Mouse (Mus musculus): ENCODE measurements around the gene Retreg3.
A peak's percentile ranks its signal among the peaks of the same experiment; 100 is the strongest.
"Not testable (repeated sequence)": the region's sequence is repeated elsewhere in the genome, so short reads cannot be mapped to it uniquely, and the experiment has no call there.

The Retreg3 gene

DNA sequence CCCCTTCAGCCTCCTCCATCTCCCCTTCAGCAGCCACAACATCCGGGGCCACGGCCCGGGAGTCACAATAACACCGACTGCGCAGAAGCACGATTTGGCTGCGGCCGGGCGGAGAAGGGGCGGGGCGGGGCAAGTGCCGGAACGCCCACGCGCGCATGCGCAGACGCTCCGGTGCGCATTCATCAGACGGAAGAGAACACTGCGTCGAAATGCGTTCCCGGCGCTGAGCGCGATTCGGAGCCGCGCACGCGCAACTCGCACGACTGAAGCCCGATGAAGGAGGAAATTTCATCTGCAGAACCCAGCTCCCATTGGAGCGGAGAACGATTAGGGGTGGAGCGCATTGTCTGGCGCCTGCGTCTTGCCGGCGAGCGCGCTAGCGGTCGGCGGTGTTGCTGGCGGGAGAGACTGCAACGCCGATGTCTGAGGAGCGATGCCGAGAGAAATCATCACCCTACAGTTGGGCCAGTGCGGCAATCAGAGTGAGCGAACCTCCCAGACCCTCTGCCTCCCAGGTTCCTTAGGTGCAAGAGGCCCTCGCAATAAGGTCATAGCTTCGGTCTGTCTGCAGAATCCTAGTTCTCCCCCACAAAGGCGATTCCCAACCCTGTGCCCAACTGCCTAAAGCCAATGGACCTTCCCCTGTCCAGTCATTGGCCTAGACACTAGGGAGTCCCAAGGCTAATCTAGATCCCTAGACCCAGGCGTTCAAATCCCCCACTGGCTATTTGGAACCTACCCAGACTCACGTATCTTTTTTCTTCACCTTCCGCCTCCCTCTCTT, at the start of gene Retreg3, which contains the start of gene Tubg1:
Gene Retreg3, minus strand, starts transcription at position 133 of the 784 bp plus-strand sequence.
Gene Tubg1, plus strand, starts transcription at position 178 of the 784 bp plus-strand sequence.
- peak; percentile 98 to 99 for DNase-seq

DNA sequence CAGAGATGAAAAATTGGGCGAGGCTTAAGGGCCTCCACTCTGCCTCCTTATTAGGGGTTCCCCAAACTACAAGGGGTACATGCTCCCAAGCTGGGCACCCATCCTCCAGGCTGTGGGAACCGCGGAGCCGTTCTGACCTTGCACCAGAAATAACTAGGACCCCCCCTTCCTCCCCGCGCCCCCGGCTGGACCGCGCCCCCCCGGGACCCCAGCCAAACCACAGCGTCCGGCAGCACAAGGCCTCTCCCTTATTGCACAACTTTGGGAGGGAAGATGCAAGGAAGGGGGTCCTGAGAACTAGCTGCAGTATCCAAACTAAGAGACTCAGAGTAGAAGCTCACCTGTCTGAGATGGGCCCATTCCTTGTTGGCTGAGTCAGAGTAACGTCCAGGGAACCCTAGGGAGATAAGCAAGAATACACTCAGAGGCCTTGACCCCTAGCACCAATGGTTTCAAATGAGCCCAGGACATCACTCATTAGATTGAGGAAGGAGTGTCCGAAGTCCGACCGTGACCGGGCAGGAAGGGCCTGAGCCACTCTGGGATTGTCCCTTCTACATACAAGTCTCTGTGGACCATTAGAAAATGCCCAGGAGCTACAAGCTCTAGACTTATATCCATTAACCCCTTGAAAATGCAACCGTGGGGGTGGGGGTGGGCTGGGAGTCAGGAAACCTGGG, 48.7 kb upstream of the Retreg3 start:
- DNase-seq, result no peak

DNA sequence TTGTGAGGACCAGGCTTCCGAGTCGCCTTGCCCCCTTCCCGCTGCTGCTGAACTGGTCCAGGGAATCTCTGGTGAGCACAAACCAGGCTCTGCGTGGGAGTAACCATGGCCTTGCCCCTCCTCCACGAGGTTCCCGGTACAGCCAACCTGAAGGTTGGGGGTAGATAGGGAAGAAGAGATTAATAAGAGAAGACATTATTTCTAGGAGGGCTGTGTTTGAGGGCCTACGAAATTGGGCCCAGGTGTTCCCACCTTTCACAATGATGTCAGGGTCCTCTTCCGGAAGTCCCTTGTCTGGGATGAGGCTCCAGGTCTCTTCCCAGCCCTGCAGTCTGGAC, 48.2 kb upstream of the Retreg3 start:
- DNase-seq, result no peak

DNA sequence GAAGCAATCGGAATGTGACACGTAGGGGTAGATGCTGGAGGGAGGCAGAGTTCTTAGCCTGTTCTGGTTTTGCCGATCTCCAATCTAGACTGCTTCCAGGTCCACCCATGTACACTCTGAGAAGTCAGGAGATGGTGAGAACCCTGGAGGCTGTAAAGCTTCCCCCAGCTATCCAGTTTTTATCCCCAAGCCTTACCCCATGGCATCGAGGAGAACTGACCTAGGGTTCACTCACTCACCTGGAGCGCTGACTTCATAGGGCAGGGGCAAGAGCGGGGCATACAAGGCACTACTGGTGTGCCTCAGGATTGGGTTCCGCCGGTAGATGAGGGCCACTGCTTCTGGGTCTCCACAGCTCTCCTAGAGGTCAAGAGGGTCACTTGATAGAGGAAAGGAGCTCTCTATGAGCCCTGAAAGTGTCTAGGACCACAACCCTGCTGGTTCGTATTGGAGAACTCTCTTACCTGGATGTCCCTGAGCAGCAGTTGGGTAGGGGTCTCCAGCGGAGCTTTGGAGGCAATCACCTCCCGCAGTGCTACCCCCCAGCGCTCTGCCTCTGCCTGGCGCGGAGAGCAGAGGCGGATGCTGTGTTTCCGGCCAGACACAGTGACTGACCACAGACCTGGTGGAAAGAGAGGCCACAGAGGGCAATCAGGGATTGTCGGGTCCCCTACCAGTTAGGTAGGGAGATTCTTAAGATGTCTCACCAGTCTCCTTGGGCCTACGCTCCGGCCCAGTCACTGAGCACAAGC, 47.7 kb upstream of the Retreg3 start:
- no peak for DNase-seq

DNA sequence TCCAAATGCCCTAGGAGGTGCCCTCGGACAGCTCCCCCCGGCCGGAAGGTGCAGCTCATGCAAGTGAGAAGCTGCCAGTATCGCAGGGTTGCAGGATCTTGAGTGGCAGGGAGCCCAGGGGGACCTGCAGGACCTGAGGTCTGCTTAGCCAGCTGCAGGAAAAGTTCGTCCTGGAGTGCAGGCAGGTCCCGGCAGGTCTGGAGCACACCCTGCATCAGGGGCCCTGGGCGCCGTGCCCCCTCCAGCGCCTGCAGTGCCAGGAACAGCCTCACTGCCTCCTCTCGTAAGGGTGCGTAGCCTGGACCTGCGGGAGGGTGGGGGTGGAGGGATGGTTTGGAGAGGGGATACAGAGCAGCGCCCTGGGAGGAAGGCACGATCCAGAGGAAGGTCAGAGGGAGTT, 46.7 kb upstream of the Retreg3 start:
- no peak for DNase-seq

DNA sequence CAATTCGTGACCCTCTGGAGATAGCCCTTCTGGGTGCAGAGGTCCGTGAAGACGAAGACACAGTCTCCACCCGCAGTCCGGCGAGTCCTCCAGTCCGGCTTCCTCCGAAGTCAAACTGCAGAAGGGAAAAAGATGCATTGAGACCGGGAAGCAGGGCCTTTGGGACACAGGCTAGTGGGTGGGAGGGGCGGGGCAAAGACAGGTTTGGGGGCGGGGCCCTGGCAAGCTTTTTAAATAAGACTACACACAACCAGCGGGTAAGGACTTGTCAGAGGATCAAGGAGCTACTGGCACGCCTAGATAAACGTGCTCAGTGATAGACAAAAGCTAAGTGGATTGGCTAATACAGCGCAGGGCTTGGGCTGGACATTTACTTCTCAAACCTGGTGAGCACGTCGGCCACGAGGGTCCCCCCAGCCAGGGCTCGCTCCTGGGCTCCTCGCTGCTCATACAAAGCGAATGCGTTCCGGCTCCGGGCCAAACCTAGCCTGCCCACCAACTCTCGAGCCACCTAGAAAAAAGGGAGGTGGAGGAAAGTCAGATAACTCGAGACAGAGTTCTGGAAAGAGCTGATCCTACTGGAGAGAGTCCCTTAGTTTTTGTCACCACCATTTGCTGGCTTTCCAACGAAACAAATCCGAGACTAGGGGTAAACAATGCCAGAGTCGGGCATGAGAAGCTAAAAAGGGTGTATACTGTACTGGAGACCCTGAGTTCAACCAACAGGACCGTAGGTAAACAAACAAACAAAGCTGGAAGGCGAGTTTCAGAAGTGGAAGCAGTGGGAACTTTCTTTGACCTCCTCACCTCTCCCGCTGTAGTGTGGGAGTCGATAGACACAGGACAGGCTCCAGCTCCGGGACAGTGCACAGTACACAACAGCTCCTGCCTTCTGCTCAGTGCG, 45.2 kb upstream of the Retreg3 start:
- DNase-seq, result no peak

DNA sequence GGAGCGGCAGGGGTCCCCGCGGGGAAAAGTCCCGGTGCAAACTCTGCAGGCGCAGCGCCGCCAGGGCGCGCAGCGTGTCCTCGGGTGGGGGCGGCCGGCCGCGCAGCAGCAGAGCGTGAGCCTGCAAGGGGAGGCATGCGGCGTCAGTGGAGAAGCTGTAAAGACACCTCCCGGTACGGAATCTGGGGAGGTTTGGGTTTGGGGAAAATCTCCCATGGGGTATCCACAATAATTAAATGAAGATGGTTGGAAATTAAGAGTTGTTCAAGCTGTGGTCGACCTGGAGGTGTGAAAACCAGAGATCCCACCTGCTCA, 44.6 kb upstream of the Retreg3 start:
- DNase-seq, result no peak

DNA sequence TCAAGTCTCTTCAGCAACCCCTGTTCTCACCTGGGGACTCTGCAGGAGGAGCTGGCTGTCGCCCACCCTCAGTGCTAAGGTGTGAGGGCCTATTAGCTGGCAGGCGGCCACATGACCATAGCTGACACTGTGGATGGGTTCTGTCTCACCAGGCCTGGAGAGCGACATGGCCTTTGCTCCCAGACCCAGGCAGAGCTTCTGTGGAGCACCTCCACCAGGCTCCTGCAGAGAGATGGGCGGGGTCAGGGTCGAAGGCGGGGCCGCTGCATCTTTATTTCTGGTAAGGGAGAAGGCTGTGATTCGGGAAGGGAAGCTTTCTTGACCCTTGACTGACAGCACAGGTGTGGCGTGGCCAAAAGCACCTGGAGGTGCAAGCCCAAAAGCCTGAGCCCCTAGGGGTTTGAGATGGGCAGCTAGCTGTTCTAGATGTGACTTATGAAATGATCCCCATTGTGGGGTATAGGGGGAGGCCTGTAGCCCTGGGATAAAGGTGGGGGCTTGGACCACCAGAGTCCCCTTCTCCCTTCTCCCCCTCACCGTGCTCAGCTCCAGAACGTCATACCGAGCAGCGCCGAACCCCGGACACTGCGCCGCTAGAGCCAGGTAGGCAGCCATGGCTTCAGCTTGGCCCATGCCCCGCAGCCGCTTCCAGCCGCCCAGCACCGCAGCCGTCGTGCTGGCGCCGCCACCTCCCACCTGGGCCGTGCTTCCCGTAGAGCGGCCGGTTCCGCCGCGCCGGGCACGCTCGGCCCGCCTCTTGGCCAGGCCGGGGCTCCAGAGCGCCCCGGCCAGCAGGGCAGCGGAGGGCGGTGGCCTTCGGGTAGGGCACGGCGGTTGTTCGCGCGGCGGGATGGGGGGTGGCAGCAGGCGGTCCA, 44.0 kb upstream of the Retreg3 start:
- DNase-seq, result peak; percentile 54 to 64

DNA sequence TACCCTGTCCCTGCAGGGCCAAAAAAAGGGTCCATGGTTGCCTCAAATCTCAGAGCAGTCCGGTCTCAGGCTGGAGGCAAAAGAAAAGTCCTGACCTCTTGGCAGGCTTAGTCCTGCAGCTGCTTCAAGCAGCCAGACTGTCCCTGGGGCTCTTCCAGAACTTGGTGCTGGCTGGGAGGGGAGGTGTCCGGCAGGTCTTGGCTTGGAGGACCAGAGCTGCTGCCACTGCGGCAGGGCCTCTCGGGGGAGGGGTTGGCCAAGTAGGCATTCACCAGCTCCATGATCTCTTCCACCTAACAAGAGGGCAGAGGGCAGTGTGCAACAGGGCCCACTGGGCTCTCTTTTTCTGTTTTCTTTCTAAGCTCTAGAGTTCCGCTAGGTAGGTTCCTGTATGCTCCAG, 43.1 kb upstream of the Retreg3 start:
- peak; percentile 63 to 78 for DNase-seq

DNA sequence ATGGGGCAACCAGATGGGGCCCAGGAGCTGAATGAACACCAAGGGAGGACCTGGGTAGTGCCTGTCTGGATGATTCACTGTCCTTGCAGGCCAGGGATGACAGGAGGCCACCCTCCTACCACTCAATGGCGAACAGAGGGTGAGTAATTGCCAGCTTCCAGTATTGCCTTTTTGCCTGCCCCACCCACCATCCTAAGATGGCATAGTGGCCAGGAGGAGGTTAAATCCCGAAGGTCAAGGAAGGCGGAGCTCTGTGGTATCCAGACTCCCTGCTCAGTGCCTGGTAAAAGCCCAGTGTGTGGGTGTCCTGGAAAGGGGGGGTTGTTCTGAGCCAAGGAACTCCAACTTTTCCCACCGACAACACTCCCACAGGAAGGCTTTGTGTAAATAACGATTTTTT, 42.6 kb upstream of the Retreg3 start:
- DNase-seq, result no peak

DNA sequence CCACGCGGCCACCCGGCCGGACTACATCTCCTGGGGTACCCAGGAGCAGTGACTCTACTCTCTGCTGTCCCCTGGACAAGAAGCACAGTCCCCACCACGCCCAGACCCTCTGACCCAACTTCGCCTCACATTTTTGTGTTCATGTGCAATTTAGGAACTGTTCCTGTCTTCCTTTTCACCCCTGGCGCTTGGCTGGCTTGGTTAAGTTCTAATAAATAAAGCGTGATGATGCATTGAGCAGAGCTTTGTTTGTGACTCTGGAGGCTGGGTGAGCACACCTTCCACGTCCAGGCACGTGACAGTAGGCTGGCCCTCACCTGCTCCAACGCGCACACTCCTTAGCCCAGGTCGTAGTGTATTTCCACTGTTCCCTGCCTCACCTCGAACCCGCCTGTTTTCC, 41.9 kb upstream of the Retreg3 start:
- no peak for DNase-seq

DNA sequence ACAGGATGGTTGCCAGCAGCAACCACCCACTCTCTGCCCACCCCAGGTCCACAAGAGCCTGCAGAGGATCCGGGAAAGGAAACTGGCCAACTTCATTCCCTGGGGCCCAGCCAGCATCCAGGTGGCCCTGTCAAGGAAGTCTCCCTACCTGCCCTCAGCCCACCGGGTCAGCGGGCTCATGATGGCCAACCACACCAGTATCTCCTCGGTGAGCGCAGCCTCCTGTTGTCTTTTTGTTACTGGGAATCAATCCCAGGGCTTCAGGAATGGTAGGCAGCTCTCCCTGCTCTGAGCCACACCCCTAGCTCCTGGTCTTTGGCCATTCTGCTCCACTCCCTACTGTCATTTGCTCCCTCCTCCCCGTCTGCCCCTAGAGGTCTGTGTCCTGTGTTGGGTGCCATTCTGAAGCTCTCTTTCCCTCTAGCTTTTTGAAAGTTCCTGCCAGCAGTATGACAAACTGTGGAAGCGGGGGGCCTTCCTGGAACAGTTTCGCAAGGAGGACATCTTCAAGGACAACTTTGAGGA, 41.4 kb upstream of the Retreg3 start:
- DNase-seq, result not testable (repeated sequence)

DNA sequence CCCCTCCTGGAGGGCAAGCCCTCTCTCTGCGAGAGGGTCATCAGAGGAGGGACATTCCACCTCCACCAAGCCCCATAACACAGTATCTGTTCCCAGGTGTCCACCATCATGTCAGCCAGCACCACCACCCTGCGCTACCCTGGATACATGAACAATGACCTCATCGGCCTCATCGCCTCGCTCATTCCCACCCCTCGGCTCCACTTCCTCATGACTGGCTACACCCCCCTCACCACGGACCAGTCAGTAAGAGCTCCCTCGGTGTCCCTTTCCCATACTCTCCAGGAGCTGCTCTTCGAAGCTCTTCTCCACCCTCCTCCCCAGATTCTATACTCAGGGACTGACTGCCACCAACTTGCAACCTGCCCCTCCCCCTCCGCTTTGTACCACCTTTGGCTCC, 40.5 kb upstream of the Retreg3 start:
- DNase-seq, result not testable (repeated sequence)

DNA sequence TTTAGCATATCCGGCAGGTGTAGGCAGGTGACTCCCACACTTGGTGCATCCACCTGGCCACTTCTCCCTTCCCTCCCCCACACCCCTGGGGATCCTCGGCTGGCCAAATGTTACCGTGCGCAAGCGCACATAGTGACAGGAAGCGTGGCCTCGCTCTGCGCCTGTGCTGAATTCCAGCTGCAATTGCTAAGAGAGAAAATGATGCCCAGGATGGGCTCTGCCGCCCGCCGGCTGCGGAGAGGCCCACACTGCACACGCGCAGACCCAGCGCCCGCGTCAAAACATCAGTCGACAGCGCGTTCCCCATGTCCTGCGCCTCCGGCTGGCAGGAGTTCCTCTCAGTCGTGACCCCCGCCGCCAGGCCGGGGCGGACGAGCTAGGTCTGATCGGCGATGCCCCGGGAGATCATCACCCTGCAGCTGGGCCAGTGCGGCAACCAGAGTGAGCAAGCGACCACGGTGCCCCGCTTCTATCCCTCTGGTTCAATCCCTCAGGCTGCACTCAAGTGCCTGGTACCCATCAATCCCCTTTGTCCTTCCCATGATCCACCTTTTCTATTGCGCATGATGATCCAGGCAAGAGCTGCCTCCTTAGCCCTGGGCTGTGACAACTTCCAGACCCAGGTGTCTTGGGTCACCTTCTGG, 36.2 kb upstream of the Retreg3 start, which contains the start of gene Tubg2:
Gene Tubg2, plus strand, starts transcription at position 180 of the 644 bp plus-strand sequence.
- DNase-seq, result no peak

DNA sequence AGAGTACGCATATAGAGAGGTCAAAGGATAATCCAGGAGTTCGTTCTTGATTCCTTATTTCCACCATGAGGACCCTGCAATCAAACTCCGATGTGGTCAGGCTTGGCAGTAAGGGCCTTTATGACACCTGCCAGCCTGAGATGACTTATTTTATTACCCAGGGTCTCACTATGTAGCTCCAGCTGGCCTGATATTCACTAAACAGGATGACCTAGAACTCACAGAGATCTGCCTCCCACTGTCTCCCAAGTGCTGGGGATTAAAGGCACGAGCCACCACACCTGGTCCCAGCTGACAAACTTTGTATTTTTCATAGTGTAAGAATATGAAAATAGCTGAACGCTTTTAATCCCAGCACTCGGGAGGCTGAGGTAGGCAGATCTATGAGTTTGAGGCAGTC, 35.5 kb upstream of the Retreg3 start:
- DNase-seq, result no peak

DNA sequence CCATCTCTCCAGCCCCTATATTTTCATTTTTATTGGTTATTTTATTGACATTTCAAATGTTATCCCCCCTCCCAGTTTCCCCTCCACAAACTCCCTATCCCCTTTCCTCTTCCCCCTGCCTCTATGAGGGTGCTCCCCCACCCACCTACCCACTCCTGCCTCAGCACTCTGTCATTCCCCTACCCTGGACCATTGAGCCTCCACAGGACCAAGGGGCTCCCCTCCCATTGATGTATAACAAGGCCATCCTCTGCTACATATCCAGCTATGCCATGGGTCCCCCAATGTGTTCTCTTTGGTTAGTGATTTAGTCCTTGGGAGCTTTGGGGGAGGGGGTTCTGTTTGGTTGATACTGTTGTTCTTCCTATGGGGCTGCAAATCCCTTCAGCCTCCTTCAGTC, 35.0 kb upstream of the Retreg3 start:
- no peak for DNase-seq

DNA sequence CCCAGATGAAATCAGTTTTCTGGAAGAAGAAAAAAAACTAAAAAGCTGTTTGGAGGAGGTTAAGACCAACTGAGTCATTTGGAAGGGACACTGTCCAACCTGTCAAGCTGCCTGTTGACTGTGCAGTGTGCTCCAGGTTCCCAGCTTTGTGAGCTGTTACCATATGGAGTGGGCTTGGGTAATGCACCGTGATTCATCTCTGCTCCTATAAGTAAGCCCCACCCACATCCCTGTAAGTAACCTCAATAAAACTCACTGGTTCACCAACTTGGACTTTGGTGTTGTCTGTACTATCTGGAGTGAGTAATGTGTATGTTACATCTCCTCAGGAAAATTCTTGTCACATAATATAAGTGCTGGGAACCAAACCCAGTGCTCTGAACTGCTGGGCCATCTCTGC, 33.1 kb upstream of the Retreg3 start:
- DNase-seq, result no peak

DNA sequence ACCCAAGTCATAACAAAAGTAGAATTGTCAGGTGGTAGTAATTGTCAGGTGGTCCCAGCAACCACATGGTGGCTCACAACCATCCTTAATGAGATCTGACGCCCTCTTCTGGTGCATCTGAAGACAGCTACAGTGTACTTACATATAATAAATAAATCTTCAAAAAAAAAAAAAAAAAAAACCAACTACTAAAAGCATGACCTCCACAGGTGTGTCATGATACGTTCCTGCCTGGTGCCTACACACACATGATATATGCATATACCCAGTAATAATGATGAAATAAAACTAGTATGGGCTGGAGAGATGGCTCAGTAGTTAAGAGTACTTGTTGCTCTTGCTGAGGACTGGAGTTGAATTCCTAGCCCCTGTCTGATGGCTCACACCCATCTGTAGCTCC, 31.4 kb upstream of the Retreg3 start:
- no peak for DNase-seq

DNA sequence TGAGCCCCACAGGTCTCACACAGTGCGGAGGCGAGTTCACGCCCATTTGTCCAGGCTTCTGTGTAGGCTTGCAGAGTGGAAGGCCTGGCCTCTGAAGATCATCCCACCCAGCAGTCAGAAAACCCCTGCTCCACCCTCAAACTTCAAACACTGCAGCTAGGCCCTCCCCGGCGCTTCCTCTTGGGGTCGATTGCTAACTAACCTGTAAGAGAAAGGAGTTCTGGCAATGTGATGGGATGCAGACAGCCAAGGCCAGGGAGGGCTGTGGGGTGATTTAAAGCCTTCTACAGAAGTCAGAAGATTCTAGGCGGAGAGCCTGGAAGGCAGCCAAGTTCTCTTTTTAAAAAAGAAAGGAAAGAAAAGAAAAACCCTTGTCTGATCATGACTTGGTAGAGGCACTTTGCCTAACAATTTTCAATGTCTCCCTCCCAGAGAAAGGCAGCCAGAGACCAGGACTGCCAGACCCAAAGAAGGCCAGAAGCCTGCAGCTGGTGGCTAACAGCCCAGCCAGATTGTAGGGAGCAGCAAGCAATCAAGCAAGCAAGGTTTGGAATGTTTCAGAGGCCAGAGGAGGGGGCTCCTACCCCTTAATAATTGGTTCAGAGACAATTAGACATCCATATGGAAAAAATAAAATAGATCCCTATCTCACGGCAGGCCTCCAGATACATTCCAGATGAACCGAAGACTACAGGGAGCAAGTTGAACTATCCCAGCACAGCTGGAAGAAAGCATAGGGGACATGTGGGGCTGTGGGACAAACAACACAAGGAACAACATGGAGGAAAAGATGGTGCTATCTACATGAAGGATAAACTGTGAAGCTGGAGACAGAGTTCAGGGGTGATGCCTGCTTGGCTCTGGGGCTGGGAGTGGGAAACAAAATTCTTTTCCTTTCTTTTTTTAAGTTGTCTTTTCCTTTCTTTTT, 29.7 kb upstream of the Retreg3 start:
- DNase-seq, result no peak

DNA sequence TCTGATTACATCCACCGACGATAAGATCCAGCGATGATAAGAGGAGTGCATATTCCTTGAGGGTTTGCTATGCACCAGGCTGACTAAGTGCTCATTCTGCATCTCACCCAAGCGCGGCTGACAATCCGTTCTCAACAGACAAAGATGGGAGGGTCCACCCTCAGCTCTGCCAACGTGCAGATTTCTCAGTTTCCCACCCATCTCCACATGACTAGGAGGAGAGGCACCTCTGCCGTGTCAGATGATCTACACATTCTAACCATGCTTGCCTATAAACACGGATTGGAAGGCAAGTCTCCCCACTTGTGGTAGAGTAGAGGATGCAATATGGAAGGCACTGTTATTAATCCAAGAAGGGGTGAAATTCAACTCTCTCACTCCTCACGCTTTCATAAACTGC, 29.1 kb upstream of the Retreg3 start:
- DNase-seq, result no peak

Data from kidney, adult 8-10 months (tissue).